Mouse (Mus musculus) adrenal gland, postnatal 4 days (tissue): ENCODE data around the gene Pcx. TPM values are rescaled to one million over a fixed set of nuclear protein-coding genes. Genes with fewer than 3 reads are reported as not detected.

Source experiments
- DNase-seq, 2 experiments: peaks; one replicate each; pipeline ENCODE4 v3.0.0; 2021 to 2022; ENCODE audit warnings: low spot score in 2 of 2, mixed read lengths in 2 of 2
- long read RNA-seq, 2 experiments: library from polyadenylated mRNA; stranded (forward); transcript quantifications; one replicate each; pipeline ENCODE4 v2.0.0; 2021
- total RNA-seq, 2 experiments: library from RNA; stranded (reverse); gene quantifications; 2 replicates each; pipeline ENCODE4 v1.2.3; 2021

Pcx gene
- 100 to 1,000 TPM; 215 to 218 TPM for total RNA-seq
- long read RNA-seq, experiment 1, full-length matches to known transcripts: 77 of 199 reads
- long read RNA-seq, experiment 1, partial matches to known transcripts: 107 of 199 reads
- long read RNA-seq, experiment 1, other reads (novel, unspliced or antisense): 15 of 199 reads
- long read RNA-seq, experiment 2, full-length matches to known transcripts: 171 of 382 reads
- long read RNA-seq, experiment 2, partial matches to known transcripts: 191 of 382 reads
- long read RNA-seq, experiment 2, other reads (novel, unspliced or antisense): 20 of 382 reads

DNA sequence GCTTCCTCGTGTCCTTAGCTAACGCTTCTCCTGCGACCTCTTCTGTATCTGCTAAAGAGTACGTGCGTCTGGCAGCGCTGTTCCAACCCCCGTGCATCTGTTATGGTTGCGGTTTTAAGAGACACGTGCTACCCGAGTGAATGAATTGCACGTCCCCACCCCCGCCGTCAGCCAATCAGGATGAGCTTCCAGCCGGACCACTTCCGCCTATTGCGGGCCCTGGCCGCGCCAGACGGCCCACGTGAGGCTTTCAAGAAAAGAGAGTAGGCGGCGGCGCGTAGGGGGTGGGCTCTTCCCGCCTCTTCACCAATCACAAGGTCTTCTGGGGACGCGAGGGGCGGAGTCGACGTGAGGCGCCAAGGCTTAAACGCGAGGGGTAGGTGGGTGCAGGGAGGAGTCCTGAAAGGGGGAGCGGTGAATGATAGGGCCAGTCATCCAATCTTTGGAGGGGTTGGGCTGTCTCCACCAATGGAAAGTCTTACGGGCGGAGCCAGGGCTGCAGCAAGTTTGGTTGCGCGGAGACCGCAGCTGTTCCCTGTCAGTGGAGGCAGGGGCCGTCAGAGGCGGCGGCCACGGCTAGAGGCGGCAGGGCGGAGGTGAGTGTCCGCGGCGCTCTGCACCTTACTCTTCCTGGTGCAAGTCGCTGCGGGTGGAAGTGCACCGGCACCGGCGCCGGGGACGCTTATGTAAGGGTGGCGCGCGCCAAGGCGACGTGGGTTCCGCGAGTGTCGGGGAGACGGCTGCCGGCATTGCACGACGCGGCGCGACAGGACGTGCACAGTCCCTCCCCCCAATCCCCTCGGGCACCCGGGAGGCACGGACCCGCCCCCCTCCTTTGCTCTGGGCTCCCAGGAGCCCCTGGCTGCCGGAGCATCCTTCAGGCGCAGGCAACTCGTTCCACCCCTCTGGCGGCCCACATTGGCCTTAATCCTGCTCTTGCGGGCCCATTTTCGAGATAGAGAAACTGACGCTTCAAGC lies at the start of gene Pcx:
Gene Pcx, plus strand, starts transcription at position 487 of the 978 bp plus-strand sequence.
- DNase-seq: peak; percentile 91 to 97

DNA sequence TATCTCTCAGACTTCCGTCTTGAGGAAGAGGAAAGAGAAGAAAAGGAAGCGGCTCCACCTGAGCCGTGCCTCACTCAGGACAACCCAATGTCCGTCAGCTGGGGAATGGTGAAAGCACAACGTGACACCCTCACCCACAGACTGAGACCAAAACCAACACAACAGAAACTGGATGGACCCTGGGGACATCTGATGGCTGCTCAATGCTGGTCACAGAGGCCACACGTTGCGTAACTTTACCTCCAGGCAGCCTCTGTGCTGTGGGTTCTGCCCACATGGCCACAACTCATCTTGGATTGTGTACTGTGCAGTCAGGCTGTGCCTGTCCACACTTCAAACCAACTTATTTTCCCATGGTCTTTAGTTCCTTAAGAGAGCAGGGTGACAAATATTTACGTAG lies 48.3 kb upstream of the Pcx start:
- DNase-seq: no peak

DNA sequence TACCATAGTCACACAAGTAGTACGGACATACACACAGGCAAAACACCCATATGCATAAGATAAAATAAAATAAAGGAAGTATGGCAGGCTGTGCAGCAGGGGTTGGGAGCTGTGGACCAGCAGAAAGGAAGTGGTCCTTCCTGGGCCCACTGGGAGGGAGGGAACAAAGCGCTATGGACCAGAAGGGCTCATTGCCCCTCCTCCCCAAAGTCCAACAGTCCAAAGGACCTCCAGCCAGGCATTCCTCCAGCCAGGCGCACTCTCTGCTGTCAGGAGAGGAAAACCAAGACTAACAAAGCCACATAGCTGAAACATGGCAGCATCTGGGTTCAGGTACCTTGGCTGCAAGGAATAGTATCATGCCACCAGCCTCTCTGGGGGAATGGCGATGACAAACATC lies 45.6 kb upstream of the Pcx start:
- DNase-seq: no peak

DNA sequence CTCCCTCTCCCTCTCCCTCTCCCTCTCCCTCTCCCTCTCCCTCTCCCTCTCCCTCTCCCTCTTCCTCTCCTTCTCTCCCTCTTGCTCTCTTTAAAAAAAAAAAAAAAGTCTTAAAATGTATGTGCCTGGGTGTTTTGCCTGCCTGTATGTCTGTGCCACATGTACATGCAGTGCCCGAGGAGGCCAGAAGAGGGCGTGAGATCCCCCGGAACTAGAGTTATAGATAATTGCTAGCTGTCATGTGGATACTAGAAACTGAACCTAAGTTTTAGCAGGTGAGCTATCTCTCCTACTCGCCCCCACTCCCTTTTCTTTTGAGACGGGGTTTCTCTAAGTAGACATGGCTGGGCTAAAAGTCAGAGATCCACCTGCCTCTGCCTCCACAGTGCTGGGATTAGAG lies 41.9 kb upstream of the Pcx start:
- no peak for DNase-seq

DNA sequence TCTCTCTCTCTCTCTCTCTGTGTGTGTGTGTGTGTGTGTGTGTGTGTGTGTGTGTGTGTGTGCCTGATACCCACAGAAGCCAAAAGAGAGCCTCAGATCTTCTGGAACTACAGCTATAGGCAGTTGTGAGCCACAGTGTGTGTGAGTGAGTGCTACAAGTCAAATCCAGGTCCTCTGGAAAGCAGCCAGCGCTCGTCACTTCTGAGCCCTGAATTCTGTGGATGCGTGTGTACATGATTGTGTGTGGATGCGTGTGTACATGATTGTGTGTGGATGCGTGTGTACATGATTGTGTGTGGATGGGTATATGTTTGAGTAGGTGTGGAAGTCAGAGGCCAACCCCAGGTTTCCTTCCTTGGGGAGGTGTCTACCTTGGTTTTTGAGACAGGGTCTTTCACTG lies 36.7 kb upstream of the Pcx start:
- no peak for DNase-seq

DNA sequence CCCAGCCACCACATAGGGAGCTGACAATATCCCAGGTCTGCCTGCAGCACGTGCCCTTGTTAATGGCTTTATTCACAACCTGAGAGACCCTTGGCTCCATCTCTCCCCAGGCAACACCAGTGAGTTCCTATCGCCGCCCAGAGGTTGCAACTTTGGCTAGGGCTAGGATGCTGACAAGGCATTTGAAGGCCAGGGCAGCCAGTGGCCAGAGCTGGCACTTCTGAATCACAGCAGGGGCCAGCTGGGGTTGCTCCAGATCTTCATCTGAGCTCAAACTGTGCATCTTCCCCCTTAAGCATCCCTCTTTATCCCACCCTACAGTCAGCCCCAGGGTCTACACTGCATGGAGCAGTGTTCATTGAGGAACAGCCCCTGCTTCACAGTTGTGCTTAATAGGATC lies 35.5 kb upstream of the Pcx start:
- no peak for DNase-seq

DNA sequence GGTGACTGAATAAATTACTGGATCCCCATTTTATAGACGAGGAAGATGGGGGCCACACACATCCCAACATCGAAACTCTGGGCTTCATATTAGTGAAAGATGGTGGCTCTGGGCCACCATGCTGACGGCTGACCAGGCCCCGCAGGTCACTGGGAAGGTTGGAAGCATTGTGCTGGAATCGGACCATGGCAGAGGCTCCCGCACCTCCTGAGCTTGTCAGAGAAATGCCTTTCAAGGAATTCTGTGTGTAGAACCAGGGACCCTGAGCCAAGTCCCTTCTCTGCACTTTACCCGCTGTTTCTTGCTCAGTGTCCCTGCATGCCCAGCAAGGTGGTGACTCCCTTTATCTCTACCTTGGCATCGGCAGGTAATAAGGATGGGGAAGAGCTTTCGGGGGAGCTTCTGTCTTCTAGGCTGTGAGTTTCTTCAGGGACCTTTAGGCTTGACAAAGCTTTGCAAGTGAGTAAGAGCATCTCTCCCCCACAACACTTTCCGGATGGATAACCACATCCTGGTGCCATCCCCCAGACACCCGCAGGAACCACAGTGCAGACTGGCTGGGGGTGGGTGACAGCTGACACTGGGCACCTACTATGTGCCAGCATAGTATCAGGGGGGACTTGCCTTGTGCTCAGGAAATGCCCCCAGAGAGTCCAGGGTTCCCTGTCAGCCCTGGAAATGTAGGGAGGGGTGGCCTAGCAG lies 34.9 kb upstream of the Pcx start:
- no peak for DNase-seq

DNA sequence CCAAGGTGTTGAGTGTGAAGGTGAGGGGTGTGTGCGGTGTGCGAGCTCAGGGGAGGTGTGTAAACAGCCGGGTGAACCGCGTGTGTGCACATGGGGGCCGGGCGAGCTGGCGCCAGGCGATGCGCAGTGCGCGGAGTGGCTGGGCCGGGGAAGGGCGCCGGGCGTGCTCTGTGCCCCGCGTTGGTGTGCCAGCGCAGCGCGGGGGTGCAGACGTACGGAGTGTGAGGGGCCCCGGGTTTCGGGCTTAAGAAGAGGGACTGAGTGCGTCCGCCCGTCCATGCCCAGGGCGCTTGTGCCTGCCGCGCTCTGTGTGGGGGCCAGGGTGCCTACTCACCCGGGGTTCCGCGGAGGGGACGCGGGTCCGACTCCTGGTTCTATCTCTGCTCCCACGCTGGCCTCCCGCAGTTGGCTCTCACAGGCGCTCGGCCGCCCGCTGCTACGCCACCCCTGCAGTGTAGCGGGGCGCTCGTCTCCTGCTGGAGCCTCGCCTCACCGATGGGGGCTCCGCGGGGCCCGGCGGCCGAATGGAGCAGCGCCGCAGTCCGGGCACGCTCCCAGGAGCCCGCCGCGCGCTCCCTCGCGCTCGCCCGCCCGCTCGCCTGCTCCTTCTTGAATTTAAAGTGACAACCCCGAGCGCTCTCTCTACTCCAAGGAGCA lies 33.5 kb upstream of the Pcx start:
- DNase-seq: peak in 1 of 2 experiments; percentile 22

DNA sequence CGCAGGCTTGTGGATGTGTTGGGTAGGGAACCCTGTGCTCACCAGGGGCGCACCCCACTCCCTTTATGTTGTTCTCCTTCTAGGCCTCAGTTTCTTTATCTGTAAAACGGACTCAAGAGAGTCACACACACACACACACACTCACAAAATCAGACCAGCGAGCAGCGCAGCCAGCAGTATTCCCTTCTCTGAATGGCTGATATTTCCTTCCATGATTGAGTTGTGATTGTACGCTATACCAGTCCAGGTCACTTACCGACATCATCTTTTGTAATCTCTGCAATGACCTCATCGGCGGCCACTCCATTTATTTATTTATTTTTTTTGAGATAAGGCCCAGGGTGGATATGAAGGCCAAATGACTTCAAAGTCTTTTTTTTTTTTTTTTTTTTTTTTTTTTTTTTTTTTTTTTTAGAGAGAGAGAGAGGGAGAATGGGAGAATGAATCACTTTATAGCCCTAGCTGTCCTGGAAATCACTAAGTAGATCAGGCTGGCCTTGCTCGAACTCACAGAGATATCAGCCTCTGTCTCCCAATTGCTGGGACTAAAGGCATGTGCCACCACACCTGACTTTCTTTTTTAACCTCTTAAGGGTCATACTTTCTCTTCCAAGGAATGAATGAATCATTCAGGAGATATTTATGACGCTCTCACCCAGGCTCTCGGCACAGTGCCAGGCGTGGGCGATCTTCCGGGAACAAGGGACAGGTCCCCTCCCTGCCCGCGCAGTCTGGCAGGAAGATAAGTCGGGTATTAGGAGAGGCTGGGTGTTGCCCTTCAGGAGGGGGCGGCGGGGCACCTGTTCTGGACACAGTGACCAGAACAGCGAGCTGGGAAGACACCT lies 32.7 kb upstream of the Pcx start, which contains the start of gene Syt12:
Gene Syt12, minus strand, starts transcription at position 103 of the 845 bp plus-strand sequence.
- DNase-seq: peak in 1 of 2 experiments; percentile 52

DNA sequence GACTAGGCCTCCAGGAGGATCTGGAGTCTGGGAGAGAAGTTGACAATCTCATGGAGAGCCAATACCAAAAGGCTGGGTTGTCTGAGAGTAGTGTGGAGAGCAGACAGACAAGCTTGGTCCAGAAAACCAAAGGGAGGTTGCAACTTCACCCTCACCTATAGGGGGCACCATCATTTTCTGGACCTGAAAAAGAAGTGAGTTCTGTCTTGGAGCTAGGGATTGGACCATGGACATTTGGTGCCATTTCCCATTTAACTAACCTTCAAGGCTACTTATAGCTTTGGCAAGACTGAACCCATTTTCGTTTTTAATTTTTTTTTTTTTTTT lies 32.1 kb upstream of the Pcx start:
- DNase-seq: no peak

DNA sequence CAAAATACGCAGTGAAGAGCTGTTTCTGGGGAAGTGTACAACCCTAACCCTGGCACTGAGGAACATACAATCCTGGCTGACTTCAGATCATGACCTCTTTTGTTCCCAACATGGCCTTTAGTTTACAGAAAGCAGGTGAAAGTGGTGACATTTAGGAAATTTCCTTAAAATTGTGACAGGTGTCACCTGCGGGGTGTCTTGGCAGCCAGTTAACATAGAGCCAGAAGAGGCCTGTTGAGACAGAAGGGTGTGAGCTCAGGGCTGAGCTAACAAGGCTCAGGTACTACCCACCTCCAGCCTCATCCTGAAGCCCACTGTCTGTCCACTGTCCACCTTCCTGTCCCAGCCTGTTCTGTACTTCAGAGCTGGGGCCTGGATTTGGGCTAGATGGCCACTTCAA lies 30.2 kb upstream of the Pcx start:
- DNase-seq: no peak

DNA sequence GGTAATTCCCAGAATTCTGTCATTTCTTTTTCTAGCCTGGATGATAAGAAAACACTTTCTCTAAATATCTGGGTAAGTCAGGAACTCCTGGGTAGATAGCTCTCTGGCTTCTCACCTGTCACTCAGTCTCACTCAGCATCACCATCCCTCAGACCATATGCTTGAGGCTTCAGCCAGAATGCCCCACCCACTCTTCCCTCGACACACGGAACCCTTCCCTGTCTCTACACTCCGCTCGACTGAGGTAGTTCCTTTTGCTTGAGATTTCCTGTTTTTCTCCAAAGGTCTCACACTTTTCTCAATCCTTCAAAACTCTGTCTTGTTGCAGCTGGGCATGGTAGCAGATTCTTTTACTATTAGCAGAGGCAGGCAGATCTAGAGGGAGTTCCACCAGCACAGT lies 28.9 kb upstream of the Pcx start:
- no peak for DNase-seq

DNA sequence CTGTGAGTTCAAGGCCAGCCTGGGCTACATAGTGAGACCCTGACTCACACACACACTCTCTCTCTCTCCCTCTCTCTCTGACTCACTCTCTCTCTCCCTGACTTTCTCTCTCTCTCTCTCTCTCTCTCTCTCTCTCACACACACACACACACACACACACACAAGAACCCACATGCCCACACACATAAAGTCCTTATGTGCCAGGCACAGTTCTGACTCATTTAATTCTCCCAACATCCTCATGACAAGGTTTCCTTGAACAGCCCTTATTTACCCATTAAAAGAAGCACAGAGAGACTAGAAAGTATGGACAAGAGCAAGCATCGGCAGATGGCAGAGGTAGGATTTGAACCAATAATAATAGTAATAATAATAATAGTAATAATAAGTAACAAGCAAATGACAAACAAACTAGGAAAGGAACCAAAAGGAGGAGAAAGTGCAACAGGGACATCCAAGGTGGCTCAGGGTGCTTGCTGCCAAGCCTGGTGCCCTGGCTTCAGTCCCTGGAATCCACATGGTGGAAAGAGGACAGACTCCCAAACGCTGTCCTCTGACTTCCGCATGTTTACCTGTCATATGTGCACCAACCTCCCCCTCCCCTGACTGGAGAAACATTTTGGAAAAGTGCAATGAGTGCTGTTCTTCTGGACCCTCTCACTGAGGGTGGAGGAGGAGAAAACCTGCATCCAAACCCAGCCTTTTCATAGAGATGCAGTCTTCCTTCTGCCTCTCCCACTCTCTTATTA lies 28.0 kb upstream of the Pcx start:
- DNase-seq: no peak

DNA sequence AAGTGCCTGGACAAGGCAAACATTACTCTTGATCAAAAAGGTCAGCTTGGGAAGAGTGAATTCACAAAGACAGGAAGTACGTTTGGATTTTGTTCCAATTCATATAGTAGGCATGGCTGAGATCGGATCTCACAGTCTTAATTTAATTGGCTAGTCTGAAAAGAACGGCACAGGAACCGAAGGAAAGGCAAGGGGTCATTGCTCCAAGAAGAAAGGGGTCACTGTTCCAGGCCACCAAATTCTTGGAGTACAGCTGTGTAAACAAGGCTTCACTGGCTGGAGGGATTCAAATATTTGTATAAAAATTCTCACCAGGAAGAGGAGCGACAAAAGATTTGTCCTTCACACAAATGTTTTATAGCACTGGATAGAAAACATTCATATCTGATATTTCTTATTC lies 25.3 kb upstream of the Pcx start:
- DNase-seq: no peak

DNA sequence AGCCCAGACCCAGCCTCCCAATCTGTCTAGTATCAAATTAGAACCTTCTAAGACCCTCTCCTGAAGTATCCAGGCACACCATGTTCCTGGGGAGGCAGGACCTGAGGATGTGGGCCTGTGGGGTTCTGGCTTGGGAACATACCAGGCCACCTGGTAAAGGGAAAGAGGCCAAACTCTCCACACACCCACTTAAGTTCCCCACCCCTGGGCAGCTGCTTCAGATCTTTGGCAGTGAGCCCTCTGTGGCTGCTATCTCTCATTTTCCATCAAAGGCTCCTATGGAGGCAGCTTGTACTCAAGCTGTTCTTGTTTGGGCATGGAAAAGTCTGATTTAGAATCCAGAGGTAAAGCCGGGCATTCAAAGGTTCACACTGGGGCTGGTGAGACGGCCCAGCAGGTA lies 22.4 kb upstream of the Pcx start:
- no peak for DNase-seq

DNA sequence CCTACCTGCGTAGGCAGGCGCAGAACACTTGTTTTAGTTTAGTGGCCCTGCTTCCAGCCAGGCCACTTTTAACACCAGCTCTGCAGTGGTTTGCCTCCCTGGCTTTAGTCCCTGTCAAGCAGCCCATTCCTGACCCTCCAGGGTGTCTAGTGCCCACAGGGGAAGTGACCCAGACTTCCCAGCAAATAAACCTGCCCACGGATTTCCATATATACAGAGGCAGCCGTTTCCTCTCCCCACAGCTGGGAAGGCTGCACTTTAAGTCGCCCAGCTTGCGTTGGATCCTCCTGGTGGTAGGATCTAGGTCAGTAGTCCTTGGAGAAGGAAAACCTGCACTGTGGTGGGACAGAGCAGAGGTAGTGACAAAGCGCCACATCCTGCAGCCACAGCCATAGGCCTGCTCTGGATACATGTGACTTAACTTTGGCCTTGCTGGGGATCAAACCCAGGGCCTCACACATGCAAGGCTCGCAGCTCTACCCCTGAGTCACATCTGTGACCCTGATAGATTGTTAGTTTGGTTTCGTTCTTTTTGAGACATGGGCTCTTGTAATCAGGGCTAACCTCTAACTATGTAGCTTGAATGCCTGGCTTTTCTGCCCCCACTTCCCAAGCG lies 19.1 kb upstream of the Pcx start:
- DNase-seq: no peak

DNA sequence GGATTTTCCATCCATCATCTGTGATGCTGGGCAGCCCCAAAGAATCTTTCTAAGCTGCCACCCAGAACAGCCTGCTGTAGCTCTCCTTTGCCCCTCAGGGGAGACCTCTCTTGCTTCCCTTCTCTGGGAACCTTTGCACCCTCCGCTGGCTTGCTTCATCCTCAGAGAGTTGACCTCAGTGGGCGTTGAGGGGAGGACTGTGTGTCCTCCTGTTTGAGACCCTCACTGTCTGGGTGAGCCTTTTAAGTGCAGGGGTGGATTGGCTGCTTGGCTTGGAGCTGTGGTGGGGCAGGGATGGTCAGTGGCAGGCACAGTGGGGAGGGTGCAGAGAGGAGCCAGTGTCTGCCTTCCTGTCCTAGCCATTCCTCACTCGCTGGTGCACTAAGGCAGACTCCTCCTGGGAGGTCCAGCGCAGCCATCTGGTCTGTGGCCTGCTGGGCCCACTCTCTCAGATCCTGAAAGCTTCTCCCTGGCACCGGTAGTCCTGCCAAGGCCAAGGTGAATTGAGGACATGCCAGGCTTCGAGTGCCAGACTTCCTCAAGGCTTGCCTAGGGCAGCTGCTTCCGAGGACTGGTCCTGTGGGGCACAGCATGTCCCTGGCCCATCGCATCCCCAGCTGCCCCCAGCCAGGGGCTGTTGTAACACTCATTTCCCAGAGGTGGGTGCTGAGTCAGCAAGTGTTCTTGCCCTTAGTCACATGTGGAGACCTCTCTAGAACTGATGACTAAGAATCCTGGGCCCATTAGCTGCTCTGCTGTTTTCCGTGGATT lies 17.6 kb upstream of the Pcx start:
- DNase-seq: peak in 1 of 2 experiments; percentile 55

DNA sequence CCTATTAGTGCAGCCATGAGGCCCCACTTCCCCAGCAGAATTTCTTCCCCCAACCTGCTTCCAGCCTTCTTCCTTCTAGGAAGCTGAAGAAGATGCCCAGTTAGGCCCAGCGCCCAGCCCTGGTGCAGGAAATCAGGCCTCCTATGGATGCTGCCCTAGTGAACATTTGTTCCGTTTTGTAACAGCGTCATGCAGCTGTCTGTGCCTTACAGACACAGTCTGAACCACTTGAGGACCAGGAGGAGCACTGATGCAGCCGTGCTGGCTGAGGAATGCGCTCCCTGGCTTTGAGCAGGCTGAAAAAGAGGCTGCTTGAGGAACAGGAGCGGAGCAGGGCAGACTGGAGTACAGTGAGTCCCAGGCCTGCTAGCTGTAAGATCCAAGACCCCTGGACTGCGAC lies 15.6 kb upstream of the Pcx start:
- DNase-seq: no peak
